Mouse (Mus musculus): ENCODE data around the gene Adam1a.

GRCm38 (mm10) chr5:121472411-121472810, 72.9 kb downstream of the Adam1a start:
- TF ChIP-seq CTCF (IDR thresholded peaks at IDR 0.05; ENCODE audit: low read depth, low read length) (no peak), GATA1 (IDR thresholded peaks at IDR 0.05; ENCODE audit: borderline replicate concordance, low read length) (no peak)

All from G1E (cell line).